Mouse (Mus musculus) WW6 (cell line): ENCODE data around the gene Magi3.

Source experiments
- DNase-seq: peaks from one replicate; pipeline ENCODE4 v3.0.0-alpha.2; 2013; ENCODE audit warnings: low read depth, low spot score

Gene Magi3

DNA sequence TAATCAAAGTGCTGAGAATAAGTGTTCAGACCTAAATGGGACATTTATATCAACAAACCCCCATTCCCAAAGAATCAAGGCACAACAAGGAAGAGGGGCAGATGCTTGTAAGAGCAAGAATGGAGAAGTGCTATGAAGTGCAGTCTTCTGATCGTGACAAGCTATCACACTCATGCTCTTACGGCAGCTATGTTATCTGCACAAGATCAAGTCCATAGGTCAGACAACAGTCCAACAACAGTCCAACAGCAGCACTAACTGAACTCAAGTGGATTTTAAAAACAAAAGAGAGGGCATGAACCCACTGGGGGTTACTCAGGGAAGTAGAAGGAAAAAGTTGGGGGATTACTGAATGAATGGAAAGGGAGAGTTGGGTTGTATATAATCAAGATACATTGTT, 30.4 kb downstream of the Magi3 start:
- no peak for DNase-seq

DNA sequence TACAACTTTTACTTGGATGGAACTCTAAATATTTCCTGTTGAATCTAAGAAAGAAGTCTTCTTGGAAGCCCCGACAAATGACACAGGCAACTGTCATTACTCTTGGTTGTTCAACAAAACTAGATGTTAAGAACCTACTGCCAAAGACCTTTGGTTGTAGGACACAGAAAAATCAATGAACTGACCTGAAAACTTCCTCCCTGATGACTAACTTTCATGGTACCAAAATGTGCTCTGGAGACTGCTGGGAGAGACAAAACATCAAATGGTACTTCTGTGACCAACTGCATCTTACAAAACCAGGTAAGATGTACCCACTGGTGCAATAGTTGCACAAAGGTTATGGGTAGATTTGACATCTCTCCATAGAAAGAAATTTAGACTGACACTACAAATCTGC, 30.9 kb downstream of the Magi3 start:
- no peak for DNase-seq

DNA sequence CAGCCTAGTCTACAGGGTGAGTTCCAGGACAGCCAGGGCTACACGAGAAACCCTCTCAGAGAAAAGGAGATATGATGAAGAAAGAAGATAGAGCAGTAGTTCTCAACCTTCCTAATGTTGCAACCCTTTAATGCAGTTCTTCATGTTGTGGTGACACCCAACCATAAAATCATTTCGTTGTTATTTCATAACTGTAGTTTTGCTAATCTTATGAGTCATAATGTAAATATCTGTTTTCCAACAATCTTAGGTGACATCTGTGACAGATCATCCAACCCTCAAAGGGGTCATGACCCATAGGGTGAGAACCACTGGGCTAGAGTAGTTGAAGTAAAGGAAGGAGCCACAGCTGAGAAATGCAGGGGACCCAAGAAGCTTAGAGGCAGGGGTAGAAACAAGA, 35.9 kb downstream of the Magi3 start:
- no peak for DNase-seq

DNA sequence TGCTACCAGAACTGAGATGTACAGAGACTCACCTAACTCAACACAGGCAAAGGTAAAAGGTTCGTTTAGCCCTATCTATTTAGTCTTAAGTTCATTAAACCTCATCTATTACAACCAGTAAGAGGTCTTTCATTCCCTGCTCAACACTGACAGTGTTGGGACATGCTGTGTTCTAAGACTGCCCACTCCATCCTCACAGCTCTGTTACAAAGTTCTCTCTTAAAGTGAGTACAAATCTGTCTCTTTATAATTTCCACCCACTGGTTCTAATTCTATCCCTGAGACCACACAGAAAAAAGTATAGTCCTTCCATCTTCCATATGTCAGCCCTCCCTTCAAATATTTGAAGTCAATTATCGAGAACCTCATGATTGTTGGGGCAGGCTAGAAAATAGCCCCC, 36.5 kb downstream of the Magi3 start:
- no peak for DNase-seq

DNA sequence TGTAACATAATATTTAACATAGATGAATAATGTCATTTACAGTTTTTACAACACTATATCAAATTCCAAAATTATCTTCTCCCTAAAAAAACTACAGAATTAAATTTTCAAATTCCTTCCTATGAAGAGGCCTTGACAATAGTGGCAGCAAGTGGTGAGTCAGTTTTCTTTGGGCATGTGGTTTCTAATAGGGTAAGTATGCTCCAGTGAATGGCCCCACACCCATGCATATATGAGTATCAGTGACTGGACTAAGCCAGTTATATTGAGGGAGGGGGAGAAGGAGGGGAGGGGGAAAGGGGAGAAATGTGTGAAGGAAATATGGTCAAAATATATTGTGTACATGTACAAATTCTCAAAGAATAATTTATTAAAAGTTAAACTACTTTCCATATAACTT, 37.5 kb downstream of the Magi3 start:
- no peak for DNase-seq

DNA sequence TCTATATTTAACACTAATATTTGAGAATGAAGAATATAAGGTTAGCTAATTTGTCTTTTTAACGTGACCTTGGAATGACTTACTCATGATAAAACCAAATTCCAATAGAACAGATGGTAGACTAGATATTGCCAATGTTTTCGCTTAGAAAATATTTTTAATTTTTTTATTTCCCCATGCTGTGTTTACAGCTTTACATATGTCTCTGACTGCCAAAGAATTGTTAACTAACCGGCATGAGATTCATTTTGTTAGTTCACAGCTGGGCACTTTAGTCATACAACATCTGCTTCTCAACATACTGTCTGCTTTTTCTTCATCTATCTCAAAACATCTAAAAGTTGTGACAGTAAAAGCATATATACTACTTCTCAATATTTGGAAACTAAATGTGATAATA, 58.8 kb downstream of the Magi3 start:
- no peak for DNase-seq

DNA sequence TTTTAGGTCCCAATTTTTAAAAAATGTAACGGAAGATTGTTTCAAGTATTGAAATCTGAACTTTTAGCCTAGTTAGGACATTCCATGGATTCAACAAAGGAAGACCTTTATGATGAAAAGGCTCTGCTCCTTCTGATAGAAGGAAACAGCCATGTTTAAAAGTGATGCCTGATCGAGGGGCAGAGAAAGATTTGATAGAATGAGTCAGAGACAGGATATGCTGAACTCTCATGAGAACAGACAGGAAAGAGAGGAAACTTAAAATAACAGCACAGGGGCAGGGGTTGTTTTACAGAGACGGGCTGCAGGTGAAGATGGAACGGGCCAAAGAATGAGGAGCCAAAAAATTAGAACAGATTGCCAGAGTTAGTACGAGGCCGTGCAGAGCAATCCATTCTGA, 59.6 kb downstream of the Magi3 start:
- no peak for DNase-seq

DNA sequence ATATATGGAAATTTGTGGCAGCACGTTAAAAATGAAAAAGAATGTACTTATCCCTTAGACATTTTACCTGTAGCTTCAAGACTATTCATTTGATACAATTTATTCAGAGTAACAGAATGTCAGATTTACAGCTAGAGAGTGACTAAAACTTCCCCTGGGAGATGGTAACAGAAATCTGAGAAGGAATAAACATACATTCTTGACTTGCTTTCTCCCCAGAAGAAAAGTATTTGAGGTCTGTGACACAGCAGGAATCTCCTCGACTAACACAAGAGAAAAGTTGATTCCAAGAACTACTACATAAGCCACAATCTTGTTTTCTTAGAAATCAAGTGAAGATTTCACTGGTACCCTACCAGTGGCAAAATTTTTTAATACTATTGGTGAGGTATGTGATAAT, 70.0 kb downstream of the Magi3 start:
- no peak for DNase-seq

DNA sequence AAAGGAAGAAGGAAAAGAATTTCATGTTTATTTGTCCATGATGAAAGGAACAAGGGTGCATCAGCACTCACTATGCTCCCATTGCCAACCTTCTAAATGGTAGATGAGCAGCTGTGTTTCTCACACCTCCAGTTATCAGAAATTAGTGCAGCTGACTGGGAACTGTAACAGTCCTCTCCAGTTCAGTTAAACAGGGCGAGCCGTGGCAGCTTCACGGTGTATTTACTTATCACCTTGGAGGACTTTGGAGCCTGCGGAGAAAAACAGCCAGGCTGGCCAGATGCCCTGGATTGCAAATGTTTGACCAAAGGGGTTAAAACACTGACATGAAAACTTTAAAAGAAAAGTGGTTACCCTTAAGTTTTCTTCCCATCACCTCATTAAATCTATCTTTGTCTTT, 77.8 kb downstream of the Magi3 start:
- no peak for DNase-seq

DNA sequence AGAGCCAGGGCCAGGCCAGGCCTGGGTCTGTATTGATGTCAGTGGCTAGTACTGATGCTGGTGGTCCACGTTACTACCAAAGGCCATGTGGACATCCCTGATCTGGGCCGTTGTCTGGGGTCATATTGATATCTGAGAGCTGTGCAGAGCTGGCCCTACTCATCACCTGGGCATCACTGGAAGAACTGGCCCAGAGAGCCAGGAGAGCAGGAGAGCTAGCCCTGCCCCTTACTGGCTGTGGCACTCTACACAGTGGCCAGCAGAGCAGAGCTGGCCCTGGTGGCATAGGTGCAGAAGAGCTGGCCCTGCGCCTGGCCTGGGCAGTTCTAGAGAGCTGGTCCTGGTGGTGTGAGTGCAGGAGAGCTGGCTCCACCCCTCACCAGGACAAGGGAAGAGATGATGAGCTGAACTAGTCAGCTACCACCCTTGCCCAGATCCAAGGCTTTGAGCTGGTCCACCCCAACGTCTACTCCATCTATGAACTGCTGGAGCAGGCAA, 81.2 kb downstream of the Magi3 start:
- DNase-seq = no peak

DNA sequence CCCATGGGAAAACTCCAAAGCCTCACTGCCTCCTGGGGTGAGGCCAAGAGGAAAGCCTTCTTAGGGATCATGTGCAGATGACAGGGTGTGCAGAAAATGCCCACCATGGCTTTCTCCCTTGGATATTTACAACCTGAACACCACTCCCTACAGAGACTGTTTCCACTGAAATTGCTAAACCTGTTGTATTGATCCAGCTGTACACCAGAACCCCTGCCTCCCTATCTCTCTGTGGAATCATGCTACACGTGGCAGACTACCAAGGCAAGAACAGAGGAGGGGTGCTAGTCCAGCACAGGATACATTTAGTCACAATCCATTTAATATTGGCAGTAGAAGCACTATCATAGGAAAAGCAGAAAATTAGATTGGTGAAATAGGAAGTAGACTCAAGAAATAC, 94.5 kb downstream of the Magi3 start:
- no peak for DNase-seq

DNA sequence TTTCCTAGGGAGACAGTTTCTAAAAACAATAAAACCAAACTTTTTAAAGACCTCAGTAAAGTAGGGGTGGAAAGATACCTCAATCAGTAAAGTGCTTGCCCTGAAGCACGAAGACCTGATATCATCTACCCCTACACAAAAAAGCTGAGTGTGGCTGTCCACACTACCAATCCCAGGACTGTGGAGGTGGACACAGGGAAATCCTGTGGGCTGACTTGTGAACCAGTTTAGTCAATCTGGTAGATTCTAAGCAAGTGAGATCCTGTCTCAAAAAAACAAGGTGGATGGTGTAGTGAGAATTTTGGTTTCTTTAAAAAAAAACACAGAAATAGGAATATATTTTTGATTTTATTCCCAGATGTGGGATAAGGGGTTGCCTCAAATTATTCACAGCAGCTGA, 96.3 kb downstream of the Magi3 start:
- DNase-seq = no peak

DNA sequence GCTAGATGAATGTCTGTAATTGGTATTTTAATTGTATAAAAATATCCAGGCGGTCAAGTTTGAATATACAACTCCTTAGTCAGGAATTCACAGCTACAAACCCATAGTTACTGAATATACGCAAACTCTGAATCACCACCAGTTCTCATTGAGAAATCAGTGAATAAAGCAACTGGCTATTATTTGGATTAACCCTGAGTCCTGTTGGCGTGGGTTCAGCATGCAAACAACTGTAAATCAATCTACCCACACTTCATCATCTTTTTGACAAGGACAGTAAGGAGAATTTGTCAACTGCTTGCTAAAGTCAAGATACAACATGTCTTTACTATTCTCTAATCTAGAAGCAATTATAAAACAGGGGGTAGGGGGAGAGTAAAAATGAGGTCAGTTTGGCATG, 110.7 kb downstream of the Magi3 start:
- no peak for DNase-seq

DNA sequence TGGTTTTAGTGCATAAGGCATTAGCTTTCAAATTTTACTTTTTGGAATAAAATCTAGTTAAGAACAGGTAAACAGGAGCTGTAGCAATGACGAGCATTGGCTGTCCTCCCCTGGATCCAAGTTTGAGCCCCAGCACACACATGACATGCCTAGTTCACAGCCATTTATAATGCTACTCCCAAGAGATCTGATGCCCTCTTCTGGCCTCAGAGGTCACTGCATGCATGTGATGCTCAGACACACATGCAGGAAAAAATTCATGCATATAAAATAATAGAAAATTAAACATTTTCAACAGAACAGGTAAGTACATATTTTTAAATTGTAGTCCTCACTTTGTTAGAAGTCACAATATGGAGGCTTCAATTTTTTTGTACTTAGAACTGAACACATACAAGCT, 115.2 kb downstream of the Magi3 start:
- DNase-seq = peak; percentile 3

DNA sequence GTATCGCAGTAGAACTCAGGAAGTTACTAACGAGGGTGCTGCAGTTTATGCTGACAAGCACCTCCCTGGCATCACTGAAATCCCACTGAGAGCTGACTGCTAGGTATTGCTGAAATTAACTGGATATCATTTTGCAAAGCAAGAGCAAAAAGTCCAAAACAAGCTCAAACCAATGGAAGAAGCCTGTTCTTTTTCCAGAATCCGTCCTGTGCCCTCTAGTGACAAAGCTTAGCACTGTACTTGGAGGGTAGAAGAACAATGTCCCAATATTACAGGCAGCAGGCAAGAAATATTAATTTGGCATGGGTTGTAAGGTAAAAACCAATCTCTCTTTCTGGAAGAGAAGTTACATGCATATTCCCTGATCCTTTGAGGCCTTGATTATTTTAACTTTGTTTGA, 118.5 kb downstream of the Magi3 start:
- DNase-seq = no peak

DNA sequence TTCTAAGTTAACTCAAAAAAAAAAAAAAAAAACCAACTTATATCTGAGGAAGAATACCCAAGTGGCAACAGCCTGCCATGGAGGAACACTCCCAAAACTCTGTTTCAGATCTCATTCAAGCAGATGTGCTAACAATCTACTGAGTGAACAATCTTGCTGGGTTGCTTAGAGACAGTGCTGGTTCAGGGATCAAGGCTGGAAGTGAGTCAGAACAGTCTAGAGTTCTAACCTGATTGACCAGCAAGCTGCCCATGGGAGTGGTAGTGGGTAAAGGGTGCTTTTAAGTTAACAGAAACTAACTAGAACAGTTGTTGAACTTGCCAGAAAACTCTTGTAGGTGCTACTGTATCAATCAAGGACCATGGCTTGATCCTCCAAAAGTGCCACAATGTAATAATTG, 118.9 kb downstream of the Magi3 start:
- DNase-seq = no peak

DNA sequence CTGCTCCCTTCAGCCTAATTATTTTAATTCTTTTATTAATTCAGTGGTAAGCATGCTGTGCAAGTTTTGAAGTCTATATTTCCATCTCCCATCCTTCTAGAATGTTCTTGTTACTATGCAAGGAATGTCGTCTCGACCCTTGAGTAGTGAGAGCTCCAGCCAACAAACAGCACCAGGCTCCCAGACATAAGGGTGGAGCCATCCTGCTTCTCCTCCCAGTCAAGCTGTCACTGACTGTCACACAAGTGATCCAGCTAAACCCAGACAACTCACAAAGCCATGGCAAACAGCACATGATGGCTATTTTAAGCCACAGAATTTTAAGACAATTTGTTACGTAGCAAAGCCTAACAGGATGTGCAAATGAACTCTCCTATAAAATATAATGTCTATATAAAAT, 124.2 kb downstream of the Magi3 start:
- DNase-seq = no peak

DNA sequence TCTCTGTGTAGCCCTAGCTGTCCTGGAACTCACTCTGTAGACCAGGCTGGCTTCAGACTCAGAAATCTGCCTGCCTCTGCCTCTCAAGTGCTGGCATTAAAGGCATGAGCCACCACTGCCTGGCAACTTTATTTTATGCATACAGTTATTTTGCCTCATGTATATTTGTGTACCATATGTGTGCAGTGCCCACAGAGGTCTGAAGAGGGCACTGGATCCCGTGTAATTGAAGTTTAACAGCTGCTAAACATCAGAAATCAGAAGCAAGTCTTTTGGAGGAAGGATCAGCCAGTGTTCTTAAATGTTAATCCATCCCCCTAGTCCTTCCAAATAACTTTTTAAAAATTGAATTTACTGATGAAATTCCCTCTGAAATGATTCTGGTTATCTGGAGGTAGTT, 125.5 kb downstream of the Magi3 start:
- no peak for DNase-seq

DNA sequence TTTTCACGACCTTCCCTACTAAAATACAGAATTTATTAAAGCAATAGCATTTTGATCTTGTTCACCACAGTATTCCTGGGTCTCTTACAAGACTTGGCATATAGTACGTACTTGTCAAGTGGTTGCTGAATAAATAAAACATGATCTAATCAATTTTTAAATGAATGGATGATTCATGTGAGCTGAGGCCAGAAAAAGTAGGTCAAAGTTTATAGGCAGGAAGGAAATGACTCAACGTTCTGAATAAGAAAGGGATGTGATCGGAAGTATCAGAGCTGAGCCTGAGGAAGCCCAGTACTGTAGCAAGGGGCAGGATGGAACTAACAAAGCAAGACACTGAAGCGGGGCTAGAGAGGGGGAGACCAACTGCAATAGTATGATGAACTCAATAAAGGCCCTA, 127.4 kb downstream of the Magi3 start:
- no peak for DNase-seq

DNA sequence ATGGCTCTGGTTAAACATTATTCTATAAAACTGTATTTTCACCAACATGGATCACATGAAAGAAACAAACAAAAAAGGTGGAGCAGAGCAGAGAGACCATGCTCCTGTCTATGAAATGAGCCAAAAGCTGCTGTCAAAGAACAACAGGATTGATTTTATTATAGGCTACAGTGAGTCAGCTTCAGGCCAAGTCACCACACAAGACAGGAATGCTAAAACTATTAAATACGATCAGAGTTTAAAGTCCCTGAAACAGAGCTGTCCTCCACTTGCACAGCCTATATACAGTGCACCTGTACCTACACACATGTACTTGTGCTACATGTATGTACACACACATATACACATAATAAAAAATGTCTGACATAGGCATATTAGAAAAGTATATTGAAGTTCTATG, 138.1 kb downstream of the Magi3 start:
- no peak for DNase-seq

DNA sequence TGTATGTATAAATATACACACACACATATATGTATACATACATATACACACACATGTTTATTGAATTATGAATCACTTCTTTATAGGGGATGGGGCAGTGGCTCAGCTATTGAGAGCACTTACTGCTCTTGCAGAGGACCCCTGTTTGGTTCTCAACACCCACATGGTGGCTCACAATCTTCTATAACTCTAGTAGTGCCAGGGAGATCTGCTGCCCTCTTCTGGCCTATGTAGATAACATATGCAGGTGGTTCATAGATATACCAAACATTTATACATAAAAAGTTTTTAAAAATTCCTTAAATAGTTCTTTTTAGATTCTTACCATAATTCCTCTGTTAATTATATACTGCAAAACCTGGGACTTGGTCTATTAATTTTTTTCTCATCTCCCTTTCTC, 141.4 kb downstream of the Magi3 start:
- no peak for DNase-seq

DNA sequence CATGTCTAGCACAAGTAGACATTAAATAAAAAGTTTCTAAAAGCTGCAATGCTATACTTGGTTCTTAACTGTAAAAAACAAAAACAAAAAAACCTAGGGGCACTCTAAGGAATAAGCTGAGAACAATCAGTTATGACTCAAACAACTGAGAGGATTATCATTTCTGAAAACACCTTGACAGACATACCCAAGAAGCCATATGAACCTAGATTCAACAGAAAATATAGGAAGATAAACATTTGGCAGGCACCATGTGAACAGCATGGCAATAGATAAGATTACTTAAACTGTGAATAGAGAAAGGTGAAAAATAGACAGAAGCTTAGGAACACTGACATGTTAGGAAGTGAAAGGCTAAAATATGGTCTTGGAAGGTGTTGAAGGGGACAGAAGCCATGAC, 150.8 kb downstream of the Magi3 start:
- no peak for DNase-seq

DNA sequence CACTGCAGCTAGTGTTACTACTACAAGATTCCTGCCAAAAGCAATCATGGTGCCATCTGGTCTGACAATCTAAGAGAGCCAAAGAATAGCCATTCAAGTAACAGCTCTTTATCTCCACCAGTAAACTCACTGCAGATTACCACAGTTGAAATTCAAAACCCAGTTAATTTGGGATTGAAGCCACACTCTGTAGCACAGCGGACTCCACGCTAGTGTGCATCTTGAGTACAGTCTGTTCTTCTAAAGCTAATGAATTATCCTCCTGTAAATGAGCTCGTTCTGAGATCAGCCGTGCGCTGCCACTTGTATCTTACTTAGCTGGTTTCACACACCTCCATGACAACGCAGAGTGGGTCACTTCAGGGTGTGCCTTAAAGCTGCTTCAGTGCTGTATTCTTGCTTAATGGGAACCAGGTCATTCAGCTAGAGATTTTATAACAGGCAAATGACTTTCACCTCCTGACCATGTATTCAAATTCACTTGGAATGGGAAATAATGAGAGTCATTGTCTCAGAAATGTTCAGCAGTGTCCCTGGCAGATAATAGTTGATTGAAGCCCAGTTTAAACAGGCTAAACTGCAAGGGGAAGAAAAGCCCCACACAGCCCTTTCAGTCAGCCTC, 161.1 kb downstream of the Magi3 start:
- no peak for DNase-seq

DNA sequence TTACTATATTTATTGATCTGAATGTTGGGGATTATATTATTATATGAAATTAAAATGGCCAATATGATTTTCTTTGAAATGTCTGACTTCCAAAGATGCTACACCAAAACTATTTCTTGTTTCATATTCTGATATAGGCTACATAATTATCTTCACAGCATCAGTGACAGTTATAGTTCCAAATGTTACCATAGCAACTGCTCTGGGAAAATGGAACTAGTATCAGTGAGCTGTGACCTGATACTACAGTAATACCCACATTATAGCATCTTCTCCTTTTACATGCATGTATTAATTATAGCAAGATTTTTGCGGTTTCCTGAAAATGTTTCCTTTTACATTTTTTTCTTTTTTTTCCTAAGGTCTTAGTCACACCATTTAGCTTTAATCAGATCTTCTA, 187.4 kb downstream of the Magi3 start:
- no peak for DNase-seq
